Mouse (Mus musculus): ENCODE results near the gene Gpd1l. TPM values are rescaled to one million over a fixed set of nuclear protein-coding genes. Genes with fewer than 3 reads are reported as not detected.

Gpd1l gene
- polyA plus RNA-seq, 1 experiment from 2014 or later, result 18.2 TPM

DNA sequence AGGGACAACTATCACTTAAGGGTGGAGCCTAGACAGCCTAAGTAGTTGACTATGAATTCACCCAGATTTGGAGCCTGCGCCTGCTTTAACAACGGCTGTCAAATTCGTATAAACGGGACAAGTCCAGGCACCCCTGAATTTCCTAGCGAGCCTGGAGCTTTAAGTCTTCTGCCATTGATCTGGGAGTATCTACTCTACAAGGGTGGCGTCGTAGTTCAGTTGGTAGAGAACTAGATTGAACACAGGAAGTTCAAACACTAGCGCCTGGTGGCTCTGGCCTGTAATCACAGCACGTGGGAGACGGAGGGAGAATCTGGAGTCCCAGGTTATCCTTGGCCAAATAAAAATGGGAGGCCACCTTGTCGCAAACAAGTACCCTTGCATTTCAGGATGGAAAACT lies 444 bp upstream of the Gpd1l start:
- WGBS, result 54% methylated on average over 11 of the region's 11 CpGs

DNA sequence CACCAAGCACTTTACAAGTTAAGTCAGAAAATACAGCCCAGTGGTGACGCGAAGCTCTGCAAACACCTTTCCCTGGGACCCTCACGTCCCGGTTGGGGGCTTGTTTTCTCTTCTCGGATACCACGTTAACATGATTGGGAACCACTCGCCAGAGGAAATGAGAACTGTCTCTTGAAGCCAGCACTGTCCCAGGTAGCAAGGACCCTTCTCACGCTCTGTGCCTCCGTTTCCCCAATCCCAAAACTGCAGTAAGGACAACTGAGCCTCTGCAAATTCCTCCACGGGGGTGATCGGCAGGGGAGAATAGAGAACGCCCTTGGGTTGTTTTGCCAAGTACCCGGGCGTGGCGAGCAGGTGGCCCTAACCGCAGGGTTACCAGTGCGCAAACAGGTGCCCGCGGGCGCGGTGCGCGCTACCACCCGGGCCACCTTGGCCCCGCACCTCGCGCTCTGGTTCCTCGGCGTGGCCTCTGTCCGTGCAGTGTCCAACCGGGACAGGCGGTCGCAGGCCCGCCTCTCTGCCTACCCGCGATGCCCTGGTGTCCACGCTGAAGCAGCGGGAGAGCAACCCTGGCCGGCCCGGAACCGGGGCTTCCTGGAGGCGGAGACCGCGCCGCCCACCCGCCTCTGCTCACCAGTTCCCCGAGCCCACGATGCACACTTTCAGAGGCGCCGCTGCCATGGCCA lies 607 bp downstream of the Gpd1l start:
- Histone ChIP-seq H3K4me2 (peak overlapping the region; percentile 98), H3K9ac (ENCODE audit: low read depth, low read length) (peak overlapping the region; percentile 68), H3K27ac (ENCODE audit: low read depth, low read length) (peak overlapping the region; percentile 66), H3K9me3 (ENCODE audit: control insufficient read depth, low read length) (no peaks in the 10 kb centered on the region), H3K4me3 (ENCODE audit: low read depth, low read length) (peak overlapping the region; percentile 84), H3K4me1 (replicated peaks; ENCODE audit: control insufficient read depth, insufficient read depth, low read length) (peaks cover 8% of the 10 kb centered on the region), H3K27me3 (replicated peaks; ENCODE audit: control insufficient read depth, insufficient read depth, low read length) (no peaks in the 10 kb centered on the region), H3K36me3 (ENCODE audit: control insufficient read depth, insufficient read depth, low read length) (no peaks in the 10 kb centered on the region)
- ATAC-seq (replicated peaks; ENCODE audit: low FRiP score), result peak; percentile 28
- WGBS, result under 1% methylated on average over 50 of the region's 50 CpGs
- no peak for DNase-seq (ENCODE audit: low spot score)

More for the DNA sequence above, 444 bp upstream of the Gpd1l start:
- H3K36me3 ChIP-seq (ENCODE audit: control insufficient read depth, insufficient read depth, low read length), result no peaks in the 10 kb centered on the region
- no peaks in the 10 kb centered on the region for H3K27me3 ChIP-seq (replicated peaks; ENCODE audit: control insufficient read depth, insufficient read depth, low read length)
- H3K4me3 ChIP-seq (ENCODE audit: low read depth, low read length), result peak overlapping the region; percentile 84
- H3K4me2 ChIP-seq, result peak overlapping the region; percentile 98
- H3K9me3 ChIP-seq (ENCODE audit: control insufficient read depth, low read length), result no peaks in the 10 kb centered on the region
- ATAC-seq (replicated peaks; ENCODE audit: low FRiP score), result no peak
- peaks cover 8% of the 10 kb centered on the region for H3K4me1 ChIP-seq (replicated peaks; ENCODE audit: control insufficient read depth, insufficient read depth, low read length)
- peak overlapping the region; percentile 68; the same call in 1 of the 2 replicates for H3K9ac ChIP-seq (ENCODE audit: low read depth, low read length)
- DNase-seq (ENCODE audit: low spot score), result no peak
- H3K27ac ChIP-seq (ENCODE audit: low read depth, low read length), result no peak overlapping the region; the same call in 1 of the 2 replicates

DNA sequence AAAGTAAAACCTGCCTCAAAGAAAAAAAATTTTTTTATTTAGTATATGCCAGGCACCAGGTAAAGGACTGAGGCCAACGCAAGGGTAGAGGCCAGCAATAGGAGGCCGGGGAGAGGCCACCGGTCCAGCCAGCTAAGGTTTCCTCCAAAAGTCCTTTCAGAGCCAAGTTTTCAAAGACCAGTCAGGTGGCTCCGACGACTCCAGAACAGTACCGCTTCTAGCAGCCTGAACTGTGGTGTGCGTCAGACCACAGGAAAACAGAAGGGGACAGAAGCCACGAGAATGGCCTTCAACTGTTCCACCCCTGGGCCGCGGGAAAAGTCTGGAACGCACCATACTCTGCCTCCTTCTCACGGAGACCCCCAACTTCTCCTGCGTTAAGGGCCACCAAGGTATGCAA lies 1.2 kb downstream of the Gpd1l start:
- Histone ChIP-seq H3K9me3 (ENCODE audit: control insufficient read depth, low read length) (no peaks in the 10 kb centered on the region), H3K36me3 (ENCODE audit: control insufficient read depth, insufficient read depth, low read length) (no peaks in the 10 kb centered on the region), H3K9ac (ENCODE audit: low read depth, low read length) (peak overlapping the region; percentile 68), H3K4me1 (replicated peaks; ENCODE audit: control insufficient read depth, insufficient read depth, low read length) (peaks cover 8% of the 10 kb centered on the region), H3K4me3 (ENCODE audit: low read depth, low read length) (peak overlapping the region; percentile 84), H3K4me2 (peak overlapping the region; percentile 98), H3K27ac (ENCODE audit: low read depth, low read length) (no peak overlapping the region), H3K27me3 (replicated peaks; ENCODE audit: control insufficient read depth, insufficient read depth, low read length) (no peaks in the 10 kb centered on the region)
- DNase-seq (ENCODE audit: low spot score) (no peak), ATAC-seq (replicated peaks; ENCODE audit: low FRiP score) (no peak)
- WGBS, result 22% methylated on average over 13 of the region's 13 CpGs

DNA sequence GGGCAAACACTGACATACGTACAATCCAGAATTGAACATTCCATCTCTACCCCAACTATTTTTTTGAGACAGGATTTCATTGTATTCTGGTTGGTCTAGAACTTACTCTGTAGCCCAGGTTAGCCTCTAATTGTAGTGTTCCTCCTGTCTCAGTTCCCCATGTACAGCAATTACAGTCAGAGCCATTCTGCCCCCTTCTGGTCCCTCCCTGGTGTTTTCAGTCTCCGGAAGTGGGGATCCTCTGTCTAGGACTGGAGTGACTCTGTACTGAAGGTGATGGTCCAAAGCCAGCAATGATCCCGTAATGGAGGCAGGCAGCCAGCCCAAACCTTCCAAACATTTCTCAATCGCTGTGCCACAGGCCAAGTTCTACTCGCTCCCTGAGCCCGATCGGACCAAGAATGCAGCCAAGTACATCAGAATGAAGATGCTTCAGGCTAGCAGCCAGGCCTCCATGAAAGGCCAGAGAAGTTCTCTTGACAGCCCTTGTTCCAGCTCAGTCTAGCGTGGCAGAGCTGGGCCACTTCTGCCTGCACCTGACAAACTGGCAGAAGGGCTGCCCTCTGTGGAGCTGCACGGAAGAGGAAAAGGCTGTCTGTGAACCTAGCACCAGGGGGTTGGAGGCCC lies 3.2 kb downstream of the Gpd1l start:
- H3K27ac ChIP-seq (ENCODE audit: low read depth, low read length), result no peak overlapping the region
- no peak for DNase-seq (ENCODE audit: low spot score)

DNA sequence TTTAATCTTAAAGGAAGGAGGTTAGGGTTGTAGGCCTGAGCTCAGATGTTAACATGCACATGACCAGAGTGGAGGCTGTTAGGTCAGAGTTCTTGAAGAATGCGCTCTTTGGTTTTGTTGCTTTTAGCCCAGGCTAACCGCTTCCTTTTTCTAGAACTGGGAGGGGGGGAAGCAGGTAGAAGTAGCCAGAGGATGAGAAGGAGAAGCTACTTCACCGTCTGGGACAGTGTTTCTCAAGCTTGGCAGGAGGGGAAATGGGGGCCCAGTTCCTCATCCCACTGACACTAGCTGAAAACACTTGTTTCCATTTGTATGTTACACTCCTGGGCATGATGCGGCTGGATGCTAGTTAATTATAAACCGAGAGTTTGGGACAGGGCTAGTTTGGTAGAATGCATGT lies 8.2 kb downstream of the Gpd1l start:
- Histone ChIP-seq H3K9ac (ENCODE audit: low read depth, low read length) (no peak overlapping the region), H3K4me1 (replicated peaks; ENCODE audit: control insufficient read depth, insufficient read depth, low read length) (0 out of 2 replicates have a peak, but pooled peaks cover 3% of the 10 kb centered on the region), H3K4me3 (ENCODE audit: low read depth, low read length) (no peak overlapping the region), H3K4me2 (no peak overlapping the region), H3K27me3 (replicated peaks; ENCODE audit: control insufficient read depth, insufficient read depth, low read length) (no peaks in the 10 kb centered on the region), H3K27ac (ENCODE audit: low read depth, low read length) (no peak overlapping the region), H3K36me3 (ENCODE audit: control insufficient read depth, insufficient read depth, low read length) (no peaks in the 10 kb centered on the region), H3K9me3 (ENCODE audit: control insufficient read depth, low read length) (no peaks in the 10 kb centered on the region)
- ATAC-seq (replicated peaks; ENCODE audit: low FRiP score) (no peak), DNase-seq (ENCODE audit: low spot score) (no peak)
- 66% methylated on average over 5 of the region's 5 CpGs for WGBS

More for the DNA sequence above, 3.2 kb downstream of the Gpd1l start:
- H3K4me2 ChIP-seq, result no peak overlapping the region
- ATAC-seq (replicated peaks; ENCODE audit: low FRiP score), result no peak
- no peaks in the 10 kb centered on the region for H3K9me3 ChIP-seq (ENCODE audit: control insufficient read depth, low read length)
- no peak overlapping the region for H3K9ac ChIP-seq (ENCODE audit: low read depth, low read length)
- no peak overlapping the region for H3K4me3 ChIP-seq (ENCODE audit: low read depth, low read length)
- peaks cover 8% of the 10 kb centered on the region for H3K4me1 ChIP-seq (replicated peaks; ENCODE audit: control insufficient read depth, insufficient read depth, low read length)
- no peaks in the 10 kb centered on the region for H3K27me3 ChIP-seq (replicated peaks; ENCODE audit: control insufficient read depth, insufficient read depth, low read length)
- H3K36me3 ChIP-seq (ENCODE audit: control insufficient read depth, insufficient read depth, low read length), result no peaks in the 10 kb centered on the region
- 91% methylated on average over 9 of the region's 9 CpGs for WGBS

DNA sequence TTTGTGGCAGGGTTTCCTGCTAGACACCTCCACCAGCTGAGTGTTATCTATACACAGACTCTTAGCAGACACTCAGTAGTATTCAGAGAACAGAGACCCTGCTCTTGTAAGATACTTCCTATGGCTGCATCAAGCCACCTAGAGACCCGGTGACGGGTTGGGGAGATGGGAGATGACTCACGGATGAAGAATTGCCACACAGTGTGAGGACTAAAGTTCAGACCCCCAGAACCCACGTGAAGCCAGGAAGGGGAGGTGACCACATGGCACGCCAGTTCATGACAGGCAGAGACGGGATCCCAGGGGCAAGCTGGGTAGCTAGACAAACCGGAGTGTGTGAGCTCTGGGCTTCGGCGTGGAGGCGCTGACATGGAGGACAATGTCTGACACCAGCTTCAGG lies 8.7 kb downstream of the Gpd1l start:
- no peak overlapping the region; the same call in 1 of the 2 replicates for H3K9ac ChIP-seq (ENCODE audit: low read depth, low read length)
- H3K9me3 ChIP-seq (ENCODE audit: control insufficient read depth, low read length), result no peaks in the 10 kb centered on the region
- no peaks in the 10 kb centered on the region for H3K27me3 ChIP-seq (replicated peaks; ENCODE audit: control insufficient read depth, insufficient read depth, low read length)
- 0 out of 2 replicates have a peak, but pooled peaks cover 3% of the 10 kb centered on the region for H3K4me1 ChIP-seq (replicated peaks; ENCODE audit: control insufficient read depth, insufficient read depth, low read length)
- H3K36me3 ChIP-seq (ENCODE audit: control insufficient read depth, insufficient read depth, low read length), result no peaks in the 10 kb centered on the region
- DNase-seq (ENCODE audit: low spot score), result no peak
- H3K4me3 ChIP-seq (ENCODE audit: low read depth, low read length), result no peak overlapping the region
- WGBS, result 58% methylated on average over 10 of the region's 10 CpGs
- H3K4me2 ChIP-seq, result no peak overlapping the region
- peak; percentile 35; the same call in 1 of the 2 replicates for ATAC-seq (replicated peaks; ENCODE audit: low FRiP score)
- H3K27ac ChIP-seq (ENCODE audit: low read depth, low read length), result no peak overlapping the region

DNA sequence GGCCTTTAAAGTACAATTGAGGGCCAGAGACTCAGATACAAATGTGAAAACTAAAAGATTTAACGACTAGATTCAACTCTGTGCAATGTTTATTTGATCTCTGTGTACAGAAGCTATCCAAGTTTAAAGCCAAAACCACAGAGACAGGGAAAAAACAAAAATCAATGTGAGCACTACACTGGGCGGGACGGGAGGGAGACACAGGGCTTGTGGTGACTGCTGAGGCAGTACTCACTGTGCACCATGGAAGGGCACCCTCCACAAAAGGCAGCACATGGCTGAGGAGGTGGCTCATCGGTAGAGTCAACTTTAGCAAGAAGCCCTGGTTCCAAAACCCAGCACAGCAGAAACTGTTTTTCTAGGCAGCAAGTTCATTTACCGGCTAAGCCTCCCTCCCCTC lies 9.3 kb downstream of the Gpd1l start:
- H3K4me3 ChIP-seq (ENCODE audit: low read depth, low read length), result no peak overlapping the region
- H3K27ac ChIP-seq (ENCODE audit: low read depth, low read length), result no peak overlapping the region
- 56% methylated on average over 5 of the region's 5 CpGs for WGBS
- no peaks in the 10 kb centered on the region for H3K27me3 ChIP-seq (replicated peaks; ENCODE audit: control insufficient read depth, insufficient read depth, low read length)
- no peaks in the 10 kb centered on the region for H3K9me3 ChIP-seq (ENCODE audit: control insufficient read depth, low read length)
- no peak for DNase-seq (ENCODE audit: low spot score)
- no peak for ATAC-seq (replicated peaks; ENCODE audit: low FRiP score)
- no peak overlapping the region for H3K4me2 ChIP-seq
- H3K4me1 ChIP-seq (replicated peaks; ENCODE audit: control insufficient read depth, insufficient read depth, low read length), result 0 out of 2 replicates have a peak, but pooled peaks cover 3% of the 10 kb centered on the region
- no peak overlapping the region; the same call in 1 of the 2 replicates for H3K9ac ChIP-seq (ENCODE audit: low read depth, low read length)
- H3K36me3 ChIP-seq (ENCODE audit: control insufficient read depth, insufficient read depth, low read length), result no peaks in the 10 kb centered on the region

DNA sequence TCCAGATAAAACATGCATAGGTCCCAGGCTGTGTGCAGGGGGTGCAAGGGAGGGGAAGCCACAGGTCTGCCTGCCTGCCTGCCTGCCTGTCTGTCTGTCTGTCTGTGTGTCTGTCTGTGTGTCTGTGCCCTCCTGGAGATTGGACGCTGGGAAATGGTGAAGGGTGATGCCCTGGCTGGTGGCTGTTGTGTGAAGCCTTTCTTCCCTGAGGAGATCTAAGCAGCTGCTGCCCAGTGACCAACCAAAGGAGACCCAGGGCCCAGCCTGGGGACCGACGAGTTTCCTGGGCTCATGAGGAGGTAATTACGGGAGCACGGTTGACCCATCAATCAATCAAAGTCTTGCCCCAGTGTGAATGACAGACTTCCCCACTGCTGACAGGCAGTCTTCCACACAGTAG lies 11.6 kb downstream of the Gpd1l start:
- ATAC-seq (replicated peaks; ENCODE audit: low FRiP score) (no peak), DNase-seq (ENCODE audit: low spot score) (no peak)
- 70% methylated on average over 5 of the region's 5 CpGs for WGBS
- Histone ChIP-seq H3K4me2 (no peak overlapping the region), H3K9me3 (ENCODE audit: control insufficient read depth, low read length) (no peaks in the 10 kb centered on the region), H3K27me3 (replicated peaks; ENCODE audit: control insufficient read depth, insufficient read depth, low read length) (no peaks in the 10 kb centered on the region), H3K36me3 (ENCODE audit: control insufficient read depth, insufficient read depth, low read length) (no peaks in the 10 kb centered on the region), H3K4me1 (replicated peaks; ENCODE audit: control insufficient read depth, insufficient read depth, low read length) (0 out of 2 replicates have a peak, but pooled peaks cover 3% of the 10 kb centered on the region), H3K4me3 (ENCODE audit: low read depth, low read length) (no peak overlapping the region), H3K27ac (ENCODE audit: low read depth, low read length) (no peak overlapping the region), H3K9ac (ENCODE audit: low read depth, low read length) (no peak overlapping the region)

Data from liver, embryonic 11.5 days (tissue).